Comparison of ENCODE assay signal across 11 mouse cellular contexts in genomic region chr11:113198586-113198985, GRCm38 (mm10).
DNase-seq lines count a peak whose midpoint lies in the region; ATAC-seq and TF ChIP-seq lines count a peak whose summit lies in the region.
"Had no signal": no experiment of that assay in that cellular context is flagged by ENCODE, and none has a peak within 500 bp of the region (broad histone marks: within the 10 kb centered on the region; RNA-seq: fewer than 3 reads in every experiment).

No protein-coding gene starts in this region.

- H3K27me3 ChIP-seq in lung, embryonic 16.5 days (ENCODE audit: control insufficient read depth, insufficient read depth, low read depth, low read length): 0 out of 2 replicates have a peak, but pooled peaks cover 3% of the 10 kb centered on the region
- no peaks in the 10 kb centered on the region for H3K27me3 ChIP-seq in forebrain, embryonic 16.5 days (replicated peaks; ENCODE audit: control insufficient read depth, insufficient read depth, low read length)
- H3K27me3 ChIP-seq in intestine, embryonic 15.5 days (replicated peaks): no peaks in the 10 kb centered on the region
- H3K27me3 ChIP-seq in neural tube, embryonic 15.5 days (replicated peaks): no peaks in the 10 kb centered on the region

- WGBS in lung, embryonic 16.5 days: 58% methylated on average over 15 of the region's 15 CpGs
- WGBS in lung, adult 2 months: 69% methylated on average over 15 of the region's 15 CpGs
- WGBS in forebrain, embryonic 16.5 days: 85% methylated on average over 15 of the region's 15 CpGs
- 65% methylated on average over 15 of the region's 15 CpGs for whole genome bisulfite sequencing in intestine, embryonic 15.5 days
- WGBS in neural tube, embryonic 15.5 days: 78% methylated on average over 15 of the region's 15 CpGs

- no peak for TF ChIP-seq CTCF in lung, adult 2 months (IDR thresholded peaks at IDR 0.05; ENCODE audit: insufficient read depth, low read length)

- H3K36me3 ChIP-seq in lung, embryonic 16.5 days (ENCODE audit: control insufficient read depth, insufficient read depth, low read length): no peaks in the 10 kb centered on the region
- H3K36me3 ChIP-seq in forebrain, embryonic 16.5 days (ENCODE audit: control insufficient read depth, insufficient read depth): no peaks in the 10 kb centered on the region
- no peaks in the 10 kb centered on the region for H3K36me3 ChIP-seq in intestine, embryonic 15.5 days
- no peaks in the 10 kb centered on the region for H3K36me3 ChIP-seq in neural tube, embryonic 15.5 days
- H3K36me3 ChIP-seq: liver, embryonic 13.5 days had no signal

- ATAC-seq in lung, embryonic 16.5 days (ENCODE audit: low read depth): 0 out of 2 replicates have a peak, but pooled peaks have one; percentile 30
- ATAC-seq in forebrain, embryonic 16.5 days: no peak
- peak; percentile 62 for ATAC-seq in intestine, embryonic 15.5 days
- no peak for ATAC-seq in neural tube, embryonic 15.5 days (ENCODE audit: low FRiP score)
- no peak for ATAC-seq in granulocyte monocyte progenitor cell, adult 5-6 weeks (replicated peaks; ENCODE audit: poor library complexity, severe bottlenecking)
- ATAC-seq: inflammation-experienced regulatory T-cells, adult 6 months had no signal

- no peak for DNase-seq in lung, adult 2 months
- DNase-seq in right cerebral cortex, postnatal 25 days: no peak
- DNase-seq: cerebellum, postnatal 14 days; heart, adult 2 months; liver, embryonic 13.5 days had no signal

- no peaks in the 10 kb centered on the region for H3K9me3 ChIP-seq in lung, embryonic 16.5 days (ENCODE audit: control insufficient read depth, low read length)
- H3K9me3 ChIP-seq in forebrain, embryonic 16.5 days (ENCODE audit: control insufficient read depth, low read length): no peaks in the 10 kb centered on the region
- H3K9me3 ChIP-seq in intestine, embryonic 15.5 days: no peaks in the 10 kb centered on the region
- H3K9me3 ChIP-seq in neural tube, embryonic 15.5 days (replicated peaks): no peaks in the 10 kb centered on the region
- H3K9me3 ChIP-seq: liver, embryonic 13.5 days had no signal

- peaks cover 8% of the 10 kb centered on the region for H3K4me1 ChIP-seq in lung, embryonic 16.5 days (replicated peaks; ENCODE audit: control insufficient read depth, insufficient read depth, low read length)
- H3K4me1 ChIP-seq in lung, adult 2 months (ENCODE audit: control insufficient read depth, insufficient read depth, low read length): peaks cover 2% of the 10 kb centered on the region; the same call in 1 of the 2 replicates
- H3K4me1 ChIP-seq in forebrain, embryonic 16.5 days (replicated peaks; ENCODE audit: control insufficient read depth, insufficient read depth, low read length): peaks cover 48% of the 10 kb centered on the region
- H3K4me1 ChIP-seq in intestine, embryonic 15.5 days (replicated peaks): 0 out of 2 replicates have a peak, but pooled peaks cover 9% of the 10 kb centered on the region
- H3K4me1 ChIP-seq in neural tube, embryonic 15.5 days: peaks cover 49% of the 10 kb centered on the region

- 0 out of 2 replicates have a peak overlapping the region, but pooled peaks have one; percentile 2 for H3K4me2 ChIP-seq in lung, embryonic 16.5 days (ENCODE audit: low read depth, low read length)
- H3K4me2 ChIP-seq in forebrain, embryonic 16.5 days (ENCODE audit: low read length): peak overlapping the region; percentile 87
- H3K4me2 ChIP-seq in intestine, embryonic 15.5 days (replicated peaks): peak overlapping the region; percentile 94
- peak overlapping the region; percentile 74 for H3K4me2 ChIP-seq in neural tube, embryonic 15.5 days
- H3K4me2 ChIP-seq: liver, embryonic 13.5 days had no signal

- H3K9ac ChIP-seq in lung, embryonic 16.5 days (ENCODE audit: low read length): peak overlapping the region; percentile 22; the same call in 1 of the 2 replicates
- no peak overlapping the region for H3K9ac ChIP-seq in forebrain, embryonic 16.5 days (replicated peaks; ENCODE audit: low read depth, low read length)
- no peak overlapping the region for H3K9ac ChIP-seq in intestine, embryonic 15.5 days
- no peak overlapping the region for H3K9ac ChIP-seq in neural tube, embryonic 15.5 days (replicated peaks)
- H3K9ac ChIP-seq: liver, embryonic 13.5 days had no signal

- H3K27ac ChIP-seq in lung, embryonic 16.5 days (ENCODE audit: low read length): peak overlapping the region; percentile 10; the same call in 1 of the 2 replicates
- H3K27ac ChIP-seq in forebrain, embryonic 16.5 days (ENCODE audit: low read length): no peak overlapping the region
- H3K27ac ChIP-seq in intestine, embryonic 15.5 days: peak overlapping the region; percentile 24; the same call in 1 of the 2 replicates
- H3K27ac ChIP-seq in neural tube, embryonic 15.5 days (replicated peaks): no peak overlapping the region
- H3K27ac ChIP-seq: heart, adult 2 months; liver, embryonic 13.5 days had no signal

- no peak overlapping the region for H3K4me3 ChIP-seq in lung, embryonic 16.5 days (ENCODE audit: low read length)
- no peak overlapping the region for H3K4me3 ChIP-seq in lung, adult 2 months (replicated peaks; ENCODE audit: extremely low read depth, low read depth, low read length)
- no peak overlapping the region for H3K4me3 ChIP-seq in forebrain, embryonic 16.5 days (replicated peaks; ENCODE audit: low read length)
- no peak overlapping the region for H3K4me3 ChIP-seq in intestine, embryonic 15.5 days (replicated peaks)
- no peak overlapping the region for H3K4me3 ChIP-seq in neural tube, embryonic 15.5 days (replicated peaks)
- H3K4me3 ChIP-seq: heart, adult 2 months; liver, embryonic 13.5 days had no signal

- no peak for TF ChIP-seq POLR2A in lung, adult 2 months (IDR thresholded peaks at IDR 0.05; ENCODE audit: borderline replicate concordance, extremely low read depth, low read depth, low read length)

Comparison
In these comparisons a context has a peak if more than half of its experiments do, and no peak if none do; other contexts are left out.
1. ATAC-seq: peak in lung, embryonic 16.5 days (single experiment) and intestine, embryonic 15.5 days (single experiment); none in forebrain, embryonic 16.5 days (single experiment), neural tube, embryonic 15.5 days (single experiment) and granulocyte monocyte progenitor cell, adult 5-6 weeks (single experiment).
2. H3K27ac ChIP-seq: peak in lung, embryonic 16.5 days (single experiment) and intestine, embryonic 15.5 days (single experiment); none in forebrain, embryonic 16.5 days (single experiment) and neural tube, embryonic 15.5 days (single experiment).
3. H3K4me2 ChIP-seq: peak in every context shown above with its lines; median percentile 94 in intestine, embryonic 15.5 days; 87 in forebrain, embryonic 16.5 days; 74 in neural tube, embryonic 15.5 days; 2 in lung, embryonic 16.5 days.